Mouse (Mus musculus): Measurements from ENCODE around the gene Cers6. TPM values are rescaled to one million over a fixed set of nuclear protein-coding genes. Genes with fewer than 3 reads are reported as not detected.

Gene Cers6
- polyA plus RNA-seq, 1 experiment from 2014 or later: 82.3 TPM

DNA sequence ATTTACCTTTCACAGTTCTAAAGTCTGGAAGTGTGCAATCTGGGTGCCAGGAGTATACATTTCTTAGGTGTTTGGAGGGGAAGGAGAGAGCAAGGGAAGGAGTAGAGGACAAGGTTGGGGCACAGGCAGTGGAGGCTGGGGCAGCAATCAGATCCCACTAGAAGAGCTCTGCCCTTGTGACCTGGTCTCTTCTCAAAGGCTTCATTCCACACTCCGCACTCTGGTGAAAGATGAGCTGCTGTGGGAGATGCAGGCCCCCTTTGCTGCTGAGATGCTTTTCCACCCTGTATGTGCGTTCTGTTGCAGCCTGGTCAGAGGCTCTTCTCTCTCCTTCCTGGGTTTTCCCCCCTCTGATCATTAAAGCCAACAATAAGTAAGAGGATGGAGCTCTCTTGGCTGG is 84.7 kb downstream of the Cers6 start:
- no peak overlapping the region for H3K4me3 ChIP-seq (ENCODE audit: low read depth, low read length)
- H3K27ac ChIP-seq (ENCODE audit: low read depth, low read length): no peak overlapping the region
- no peaks in the 10 kb centered on the region for H3K36me3 ChIP-seq (ENCODE audit: control insufficient read depth, insufficient read depth, low read length)
- H3K4me1 ChIP-seq (ENCODE audit: control insufficient read depth, insufficient read depth, low read length): no peaks in the 10 kb centered on the region
- H3K9me3 ChIP-seq (ENCODE audit: control insufficient read depth, low read length): no peaks in the 10 kb centered on the region
- no peaks in the 10 kb centered on the region for H3K27me3 ChIP-seq (ENCODE audit: control insufficient read depth, insufficient read depth, low read length)
- WGBS: 90% methylated on average over 2 of the region's 2 CpGs
- H3K9ac ChIP-seq (replicated peaks; ENCODE audit: low read depth, low read length): no peak overlapping the region
- ATAC-seq (ENCODE audit: low read depth): no peak
- no peak overlapping the region for H3K4me2 ChIP-seq (ENCODE audit: low read depth, low read length)

DNA sequence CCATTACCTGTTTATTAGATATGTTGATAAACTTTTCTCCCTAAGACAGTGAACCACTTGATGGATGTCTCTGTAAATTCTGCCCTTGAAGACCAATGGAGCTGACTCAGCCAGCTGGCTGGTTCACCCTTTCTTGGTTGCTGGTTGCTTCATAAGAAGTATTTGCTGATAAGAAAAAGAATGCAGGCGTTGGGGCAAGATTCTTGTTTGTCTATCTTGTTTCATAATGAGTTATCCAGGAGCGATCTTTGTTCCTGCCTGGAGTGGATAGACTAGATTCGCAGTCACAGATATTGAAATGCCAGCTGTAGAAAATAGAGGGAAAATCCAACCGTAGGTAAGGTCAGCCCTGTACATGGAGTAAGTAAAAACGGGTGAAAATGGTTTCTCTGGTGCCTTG is 85.6 kb downstream of the Cers6 start:
- Histone ChIP-seq H3K27ac (ENCODE audit: low read depth, low read length) (no peak overlapping the region), H3K27me3 (ENCODE audit: control insufficient read depth, insufficient read depth, low read length) (no peaks in the 10 kb centered on the region), H3K9me3 (ENCODE audit: control insufficient read depth, low read length) (no peaks in the 10 kb centered on the region), H3K9ac (replicated peaks; ENCODE audit: low read depth, low read length) (no peak overlapping the region), H3K36me3 (ENCODE audit: control insufficient read depth, insufficient read depth, low read length) (no peaks in the 10 kb centered on the region), H3K4me3 (ENCODE audit: low read depth, low read length) (no peak overlapping the region), H3K4me2 (ENCODE audit: low read depth, low read length) (no peak overlapping the region), H3K4me1 (ENCODE audit: control insufficient read depth, insufficient read depth, low read length) (no peaks in the 10 kb centered on the region)
- no peak for ATAC-seq (ENCODE audit: low read depth)
- WGBS: 94% methylated on average over 5 of the region's 5 CpGs

DNA sequence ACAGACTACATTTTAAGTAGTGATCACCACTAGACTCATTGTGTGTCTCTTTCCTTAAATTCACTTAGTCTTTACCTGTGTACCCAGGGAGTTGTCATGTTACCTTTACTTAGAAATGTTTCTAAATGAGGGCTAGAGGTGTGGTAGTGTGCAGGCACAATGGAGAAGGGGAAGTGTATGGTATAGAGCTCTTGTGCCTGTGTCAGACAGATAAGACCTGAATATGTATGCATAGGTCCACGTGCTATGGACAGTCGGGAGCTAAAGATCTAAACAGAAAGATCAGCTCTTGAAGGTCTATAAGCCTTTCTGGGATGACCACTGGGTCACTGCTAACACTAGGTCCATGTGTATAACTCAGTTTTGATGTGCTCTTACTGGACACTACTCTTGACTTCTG is 87.9 kb downstream of the Cers6 start:
- H3K27me3 ChIP-seq (ENCODE audit: control insufficient read depth, insufficient read depth, low read length): no peaks in the 10 kb centered on the region
- whole genome bisulfite sequencing: 98% methylated on average over 2 of the region's 2 CpGs
- no peaks in the 10 kb centered on the region for H3K4me1 ChIP-seq (ENCODE audit: control insufficient read depth, insufficient read depth, low read length)
- no peaks in the 10 kb centered on the region for H3K9me3 ChIP-seq (ENCODE audit: control insufficient read depth, low read length)
- H3K36me3 ChIP-seq (ENCODE audit: control insufficient read depth, insufficient read depth, low read length): no peaks in the 10 kb centered on the region
- H3K4me2 ChIP-seq (ENCODE audit: low read depth, low read length): no peak overlapping the region
- H3K4me3 ChIP-seq (ENCODE audit: low read depth, low read length): no peak overlapping the region
- no peak overlapping the region for H3K9ac ChIP-seq (replicated peaks; ENCODE audit: low read depth, low read length)
- no peak overlapping the region for H3K27ac ChIP-seq (ENCODE audit: low read depth, low read length)
- ATAC-seq (ENCODE audit: low read depth): no peak

DNA sequence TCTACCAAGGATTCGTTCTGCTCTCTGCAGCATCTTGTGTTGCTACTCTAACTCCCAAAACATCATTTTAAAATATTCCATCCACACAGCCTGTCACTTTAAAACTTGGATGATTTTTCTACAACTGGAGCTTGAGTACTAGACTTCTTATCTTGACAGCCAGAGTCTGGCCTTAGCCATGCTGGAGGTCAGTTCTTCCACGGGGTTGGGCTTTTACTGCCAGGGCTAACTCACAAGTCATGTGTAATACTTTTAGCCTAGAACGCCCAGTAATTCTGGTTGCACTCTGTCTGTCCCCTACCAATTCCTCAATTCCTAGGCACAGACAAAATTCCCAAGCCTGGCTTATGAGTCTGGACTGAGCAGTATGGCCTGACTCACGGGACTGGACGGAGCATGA is 88.5 kb downstream of the Cers6 start:
- Histone ChIP-seq H3K4me2 (ENCODE audit: low read depth, low read length) (no peak overlapping the region), H3K9me3 (ENCODE audit: control insufficient read depth, low read length) (no peaks in the 10 kb centered on the region), H3K4me1 (ENCODE audit: control insufficient read depth, insufficient read depth, low read length) (no peaks in the 10 kb centered on the region), H3K9ac (replicated peaks; ENCODE audit: low read depth, low read length) (no peak overlapping the region), H3K27ac (ENCODE audit: low read depth, low read length) (no peak overlapping the region), H3K4me3 (ENCODE audit: low read depth, low read length) (no peak overlapping the region), H3K36me3 (ENCODE audit: control insufficient read depth, insufficient read depth, low read length) (no peaks in the 10 kb centered on the region), H3K27me3 (ENCODE audit: control insufficient read depth, insufficient read depth, low read length) (no peaks in the 10 kb centered on the region)
- 93% methylated on average over 5 of the region's 5 CpGs for WGBS
- no peak for ATAC-seq (ENCODE audit: low read depth)

DNA sequence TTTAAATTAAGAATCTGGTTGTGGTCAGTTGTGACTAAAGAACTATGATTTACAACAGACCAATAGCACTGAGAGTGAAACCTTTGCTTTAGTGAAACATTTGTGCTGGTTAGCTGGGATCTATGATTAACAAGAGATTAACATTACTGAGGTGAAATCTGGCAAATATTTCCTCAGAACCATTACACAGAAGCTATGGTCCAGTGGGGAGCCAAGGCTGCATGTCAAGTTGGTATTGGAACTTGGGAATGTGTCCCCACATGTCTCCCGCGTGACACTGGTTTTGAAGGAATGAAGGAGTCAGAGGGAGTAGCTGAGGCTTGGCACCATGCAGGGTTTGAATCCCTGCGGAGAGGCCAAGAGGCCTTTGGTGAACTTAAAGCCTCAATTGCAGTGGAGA is 90.5 kb downstream of the Cers6 start:
- no peak overlapping the region for H3K9ac ChIP-seq (replicated peaks; ENCODE audit: low read depth, low read length)
- H3K4me2 ChIP-seq (ENCODE audit: low read depth, low read length): no peak overlapping the region
- H3K9me3 ChIP-seq (ENCODE audit: control insufficient read depth, low read length): no peaks in the 10 kb centered on the region
- no peak overlapping the region for H3K27ac ChIP-seq (ENCODE audit: low read depth, low read length)
- H3K4me3 ChIP-seq (ENCODE audit: low read depth, low read length): no peak overlapping the region
- no peaks in the 10 kb centered on the region for H3K36me3 ChIP-seq (ENCODE audit: control insufficient read depth, insufficient read depth, low read length)
- no peak for ATAC-seq (ENCODE audit: low read depth)
- H3K4me1 ChIP-seq (ENCODE audit: control insufficient read depth, insufficient read depth, low read length): no peaks in the 10 kb centered on the region
- WGBS: 91% methylated on average over 3 of the region's 3 CpGs
- H3K27me3 ChIP-seq (ENCODE audit: control insufficient read depth, insufficient read depth, low read length): no peaks in the 10 kb centered on the region

DNA sequence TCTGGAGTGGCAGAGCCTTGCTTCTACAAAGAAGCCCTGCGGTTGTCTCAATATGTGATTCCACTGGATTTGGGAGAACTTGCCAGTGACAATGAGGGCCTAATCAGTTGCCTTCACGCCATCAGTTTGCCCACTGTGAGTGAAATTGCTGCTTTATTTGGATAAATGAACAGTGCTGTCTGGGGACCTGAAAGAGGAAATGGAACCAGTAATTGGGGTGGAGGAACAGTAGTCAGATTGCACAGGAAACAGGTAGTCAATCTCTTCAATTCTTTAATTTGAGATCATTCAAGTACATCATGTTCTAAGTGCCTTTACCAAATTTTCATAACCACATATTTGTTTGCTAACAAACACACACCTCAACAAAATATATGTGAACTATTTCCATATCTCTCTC is 92.4 kb downstream of the Cers6 start:
- WGBS: 73% methylated on average over 2 of the region's 2 CpGs

DNA sequence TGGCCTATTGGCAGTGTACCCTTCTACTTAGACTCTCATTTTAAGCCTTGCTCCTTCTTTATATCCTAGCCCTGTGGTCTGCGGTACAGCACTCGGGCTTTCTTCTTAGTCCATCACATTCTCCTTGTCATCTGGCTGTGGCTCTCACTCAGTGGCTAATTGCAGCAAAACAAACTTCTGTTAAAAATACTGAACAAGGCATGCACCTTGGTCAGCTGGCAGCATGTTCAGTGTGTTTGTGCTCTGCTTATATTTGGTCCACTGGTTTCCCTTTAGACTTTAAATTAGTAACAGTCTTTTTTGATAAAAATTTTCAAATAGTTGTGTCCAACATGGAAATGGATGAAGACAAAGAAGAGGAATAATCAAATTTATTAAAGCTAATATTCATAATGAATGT is 94.3 kb downstream of the Cers6 start:
- no peaks in the 10 kb centered on the region for H3K4me1 ChIP-seq (ENCODE audit: control insufficient read depth, insufficient read depth, low read length)
- no peak for ATAC-seq (ENCODE audit: low read depth)
- no peaks in the 10 kb centered on the region for H3K9me3 ChIP-seq (ENCODE audit: control insufficient read depth, low read length)
- H3K4me2 ChIP-seq (ENCODE audit: low read depth, low read length): no peak overlapping the region
- no peak overlapping the region for H3K27ac ChIP-seq (ENCODE audit: low read depth, low read length)
- 95% methylated on average over 2 of the region's 2 CpGs for WGBS
- H3K36me3 ChIP-seq (ENCODE audit: control insufficient read depth, insufficient read depth, low read length): no peaks in the 10 kb centered on the region
- H3K9ac ChIP-seq (replicated peaks; ENCODE audit: low read depth, low read length): no peak overlapping the region
- no peaks in the 10 kb centered on the region for H3K27me3 ChIP-seq (ENCODE audit: control insufficient read depth, insufficient read depth, low read length)
- no peak overlapping the region for H3K4me3 ChIP-seq (ENCODE audit: low read depth, low read length)

More for the DNA sequence above, 92.4 kb downstream of the Cers6 start:
- Histone ChIP-seq H3K4me2 (ENCODE audit: low read depth, low read length) (no peak overlapping the region), H3K4me3 (ENCODE audit: low read depth, low read length) (no peak overlapping the region), H3K27me3 (ENCODE audit: control insufficient read depth, insufficient read depth, low read length) (no peaks in the 10 kb centered on the region), H3K9ac (replicated peaks; ENCODE audit: low read depth, low read length) (no peak overlapping the region), H3K36me3 (ENCODE audit: control insufficient read depth, insufficient read depth, low read length) (no peaks in the 10 kb centered on the region), H3K4me1 (ENCODE audit: control insufficient read depth, insufficient read depth, low read length) (no peaks in the 10 kb centered on the region), H3K27ac (ENCODE audit: low read depth, low read length) (no peak overlapping the region), H3K9me3 (ENCODE audit: control insufficient read depth, low read length) (no peaks in the 10 kb centered on the region)
- ATAC-seq (ENCODE audit: low read depth): no peak

DNA sequence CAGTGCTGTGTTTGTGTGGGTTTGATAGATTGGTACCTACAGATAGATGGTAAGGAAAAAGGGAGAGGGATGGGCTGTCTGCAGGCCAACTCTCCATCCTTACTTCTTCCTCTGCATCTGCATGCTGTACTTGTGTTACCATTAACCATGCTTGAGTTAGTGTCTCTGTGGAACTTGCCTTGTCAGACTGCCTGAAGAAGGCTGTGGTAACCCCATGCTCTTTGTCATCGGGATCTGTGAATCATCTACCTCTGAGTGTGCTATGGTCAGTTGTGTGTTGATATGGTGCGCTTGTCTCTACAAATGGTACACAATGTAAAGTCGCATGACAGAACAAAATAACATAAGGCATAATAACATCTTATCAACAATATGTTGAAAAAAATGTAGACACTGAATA is 94.9 kb downstream of the Cers6 start:
- Histone ChIP-seq H3K36me3 (ENCODE audit: control insufficient read depth, insufficient read depth, low read length) (no peaks in the 10 kb centered on the region), H3K9ac (replicated peaks; ENCODE audit: low read depth, low read length) (no peak overlapping the region), H3K27ac (ENCODE audit: low read depth, low read length) (no peak overlapping the region), H3K4me1 (ENCODE audit: control insufficient read depth, insufficient read depth, low read length) (no peaks in the 10 kb centered on the region), H3K4me3 (ENCODE audit: low read depth, low read length) (no peak overlapping the region), H3K27me3 (ENCODE audit: control insufficient read depth, insufficient read depth, low read length) (no peaks in the 10 kb centered on the region), H3K4me2 (ENCODE audit: low read depth, low read length) (no peak overlapping the region), H3K9me3 (ENCODE audit: control insufficient read depth, low read length) (no peaks in the 10 kb centered on the region)
- ATAC-seq (ENCODE audit: low read depth): no peak
- 96% methylated on average over 3 of the region's 3 CpGs for WGBS

DNA sequence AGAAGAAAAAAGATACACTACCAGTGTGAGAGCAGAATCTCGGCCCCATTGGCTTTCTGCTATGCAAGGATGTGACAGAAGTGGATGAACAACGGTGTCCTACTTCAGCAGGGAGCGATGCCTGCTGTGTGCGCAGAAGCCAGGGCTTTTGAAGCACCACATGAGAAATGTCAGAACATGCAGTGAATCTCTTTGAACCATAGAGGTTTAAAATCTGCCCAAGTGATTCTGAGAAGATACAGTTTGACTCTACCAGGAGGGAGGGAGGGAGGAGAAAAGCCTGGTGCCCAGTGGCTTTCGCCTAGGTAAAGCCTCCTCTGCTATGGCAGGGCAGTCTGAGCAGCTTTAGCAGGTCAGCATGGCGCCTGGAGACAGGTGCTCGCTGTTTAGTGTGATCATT is 96.6 kb downstream of the Cers6 start:
- 79% methylated on average over 7 of the region's 7 CpGs for WGBS
- no peak for ATAC-seq (ENCODE audit: low read depth)
- Histone ChIP-seq H3K4me1 (ENCODE audit: control insufficient read depth, insufficient read depth, low read length) (no peaks in the 10 kb centered on the region), H3K9me3 (ENCODE audit: control insufficient read depth, low read length) (no peaks in the 10 kb centered on the region), H3K27ac (ENCODE audit: low read depth, low read length) (no peak overlapping the region), H3K36me3 (ENCODE audit: control insufficient read depth, insufficient read depth, low read length) (no peaks in the 10 kb centered on the region), H3K9ac (replicated peaks; ENCODE audit: low read depth, low read length) (no peak overlapping the region), H3K27me3 (ENCODE audit: control insufficient read depth, insufficient read depth, low read length) (no peaks in the 10 kb centered on the region), H3K4me2 (ENCODE audit: low read depth, low read length) (no peak overlapping the region), H3K4me3 (ENCODE audit: low read depth, low read length) (no peak overlapping the region)

DNA sequence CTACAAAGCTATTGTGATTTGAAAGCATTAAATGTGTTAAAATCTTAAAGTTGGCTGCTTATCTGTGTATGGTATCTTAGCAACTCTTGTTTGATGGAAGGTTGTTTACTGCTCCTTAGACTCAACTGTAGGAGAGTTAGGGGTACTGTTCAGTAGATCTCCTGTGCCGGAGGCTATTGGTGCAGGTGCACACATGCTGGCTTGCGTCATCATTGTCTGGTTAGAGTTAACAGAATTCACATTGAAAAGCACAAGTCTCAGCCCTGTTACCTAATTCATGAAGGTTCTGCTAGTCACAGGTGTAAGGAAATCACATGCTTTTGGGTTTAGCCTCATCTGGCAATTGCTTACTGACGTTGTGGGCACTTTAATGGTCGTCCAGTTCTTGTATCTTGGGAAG is 98.3 kb downstream of the Cers6 start:
- no peak for ATAC-seq (ENCODE audit: low read depth)
- Histone ChIP-seq H3K27ac (ENCODE audit: low read depth, low read length) (no peak overlapping the region), H3K4me3 (ENCODE audit: low read depth, low read length) (no peak overlapping the region), H3K4me2 (ENCODE audit: low read depth, low read length) (no peak overlapping the region), H3K4me1 (ENCODE audit: control insufficient read depth, insufficient read depth, low read length) (no peaks in the 10 kb centered on the region), H3K9ac (replicated peaks; ENCODE audit: low read depth, low read length) (no peak overlapping the region), H3K36me3 (ENCODE audit: control insufficient read depth, insufficient read depth, low read length) (no peaks in the 10 kb centered on the region), H3K9me3 (ENCODE audit: control insufficient read depth, low read length) (no peaks in the 10 kb centered on the region), H3K27me3 (ENCODE audit: control insufficient read depth, insufficient read depth, low read length) (no peaks in the 10 kb centered on the region)
- WGBS: 94% methylated on average over 4 of the region's 4 CpGs
